Mouse (Mus musculus): ENCODE data around the gene Usp30. TPM values are rescaled to one million over a fixed set of nuclear protein-coding genes. Genes with fewer than 3 reads are reported as not detected.

The Usp30 gene
- polyA plus RNA-seq, 1 experiment, result 44.1 TPM

DNA sequence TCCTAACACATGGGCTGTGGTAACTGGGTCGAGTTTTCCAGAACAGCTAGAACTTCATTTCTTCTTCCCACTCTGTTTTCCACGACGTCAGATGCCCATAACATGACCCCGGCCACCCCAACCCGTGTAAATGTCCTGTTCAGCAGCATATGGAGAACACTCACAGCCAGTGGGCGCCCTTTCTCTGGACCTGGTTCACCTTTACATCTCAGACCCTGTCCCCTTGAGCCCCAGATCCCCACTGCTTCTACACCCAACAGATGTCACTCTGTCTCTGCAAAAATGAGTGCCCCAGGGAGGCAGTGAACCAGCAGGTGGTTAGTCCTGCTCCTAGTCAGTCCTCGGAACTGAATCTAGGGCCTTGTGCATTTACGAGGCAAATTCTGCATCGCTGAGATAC is 2.7 kb downstream of the Usp30 start:
- Histone ChIP-seq H3K27ac (ENCODE audit: insufficient read depth, low read length) (no peak overlapping the region), H3K27me3 (ENCODE audit: control insufficient read depth, insufficient read depth, low read length) (no peaks in the 10 kb centered on the region), H3K4me3 (replicated peaks; ENCODE audit: insufficient read depth, low read depth, low read length) (no peak overlapping the region), H3K4me1 (ENCODE audit: control insufficient read depth, insufficient read depth, low read length) (peaks cover 3% of the 10 kb centered on the region; the same call in 1 of the 2 replicates)
- TF ChIP-seq CTCF (IDR thresholded peaks at IDR 0.05; ENCODE audit: borderline replicate concordance, insufficient read depth, low read depth, low read length) (no peak), POLR2A (IDR thresholded peaks at IDR 0.05; ENCODE audit: borderline replicate concordance, insufficient read depth, low read length) (no peak)
- 72% methylated on average over 9 of the region's 9 CpGs for WGBS
- no peak for DNase-seq

DNA sequence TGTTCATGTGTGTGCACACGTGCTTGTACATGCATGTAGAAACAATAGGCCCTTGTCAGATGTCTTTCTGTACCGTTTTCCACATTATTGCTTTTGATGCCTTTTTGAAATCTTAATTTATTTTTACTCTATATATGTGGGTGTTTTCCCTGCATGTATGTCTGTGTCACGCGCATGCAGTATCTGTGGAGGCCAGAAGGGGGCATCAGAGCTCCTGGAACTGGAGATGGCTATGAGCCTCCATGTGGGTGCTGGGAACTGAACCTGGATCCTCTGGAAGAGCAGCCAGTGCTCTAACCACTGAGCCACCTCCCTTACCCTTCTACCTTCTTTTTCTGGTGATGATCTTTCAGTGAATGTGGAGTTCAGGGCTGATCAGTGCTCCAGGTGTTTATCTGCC is 5.6 kb downstream of the Usp30 start:
- Histone ChIP-seq H3K27me3 (ENCODE audit: control insufficient read depth, insufficient read depth, low read length) (no peaks in the 10 kb centered on the region), H3K4me3 (replicated peaks; ENCODE audit: insufficient read depth, low read depth, low read length) (no peak overlapping the region), H3K4me1 (ENCODE audit: control insufficient read depth, insufficient read depth, low read length) (peaks cover 7% of the 10 kb centered on the region), H3K27ac (ENCODE audit: insufficient read depth, low read length) (no peak overlapping the region)
- TF ChIP-seq CTCF (IDR thresholded peaks at IDR 0.05; ENCODE audit: borderline replicate concordance, insufficient read depth, low read depth, low read length), result peak; percentile 22; the same call in 1 of the 2 replicates
- no peak for TF ChIP-seq POLR2A (IDR thresholded peaks at IDR 0.05; ENCODE audit: borderline replicate concordance, insufficient read depth, low read length)
- DNase-seq, result no peak
- 94% methylated on average over 4 of the region's 4 CpGs for WGBS

DNA sequence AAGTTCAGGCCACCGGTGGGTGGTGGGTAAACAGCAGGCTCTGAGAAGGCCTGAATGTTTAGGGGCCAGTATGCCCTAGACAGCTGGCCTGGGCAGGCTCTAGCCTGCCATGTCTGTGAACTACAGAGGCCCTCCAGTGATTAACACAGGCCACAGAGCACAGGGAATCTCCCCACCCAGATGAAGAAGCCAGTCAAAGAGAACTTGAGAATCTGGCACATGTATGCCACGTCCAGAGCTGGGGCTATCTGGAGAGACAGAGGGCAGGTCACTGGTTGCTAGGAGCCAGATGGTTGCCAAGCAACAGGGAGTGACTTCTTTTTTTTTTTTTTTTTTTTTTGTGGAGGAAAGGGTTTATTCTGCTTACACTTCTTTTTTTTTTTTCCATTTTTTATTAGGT is 7.0 kb downstream of the Usp30 start:
- 45% methylated on average over 2 of the region's 2 CpGs for WGBS
- no peak for DNase-seq
- TF ChIP-seq CTCF (IDR thresholded peaks at IDR 0.05; ENCODE audit: borderline replicate concordance, insufficient read depth, low read depth, low read length), result no peak
- Histone ChIP-seq H3K4me1 (ENCODE audit: control insufficient read depth, insufficient read depth, low read length) (peaks cover 7% of the 10 kb centered on the region), H3K4me3 (replicated peaks; ENCODE audit: insufficient read depth, low read depth, low read length) (no peak overlapping the region), H3K27me3 (ENCODE audit: control insufficient read depth, insufficient read depth, low read length) (no peaks in the 10 kb centered on the region), H3K27ac (ENCODE audit: insufficient read depth, low read length) (no peak overlapping the region)

DNA sequence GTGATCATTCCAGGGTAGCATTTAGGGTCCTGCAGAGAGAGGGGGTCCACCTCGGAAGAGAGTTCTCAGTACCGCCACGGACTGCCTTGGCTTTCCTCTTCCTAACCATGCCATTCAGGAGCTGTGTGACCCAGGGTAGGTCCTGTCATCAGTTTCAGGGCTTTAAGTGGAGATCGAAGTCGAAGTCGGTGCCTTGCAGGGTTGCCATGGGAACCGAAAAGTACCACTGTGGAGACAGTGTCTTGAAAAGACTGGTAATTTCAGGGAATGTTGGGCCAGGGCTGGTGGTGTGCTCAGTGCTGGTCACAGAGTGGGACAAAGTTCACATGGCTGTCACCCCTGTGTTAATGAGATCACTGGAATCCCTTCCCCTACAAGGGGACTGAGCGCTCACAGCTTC is 11.7 kb downstream of the Usp30 start:
- Histone ChIP-seq H3K27ac (ENCODE audit: insufficient read depth, low read length) (no peak overlapping the region), H3K27me3 (ENCODE audit: control insufficient read depth, insufficient read depth, low read length) (no peaks in the 10 kb centered on the region), H3K4me1 (ENCODE audit: control insufficient read depth, insufficient read depth, low read length) (peaks cover 9% of the 10 kb centered on the region), H3K4me3 (replicated peaks; ENCODE audit: insufficient read depth, low read depth, low read length) (no peak overlapping the region)
- no peak for DNase-seq
- 53% methylated on average over 8 of the region's 8 CpGs for WGBS
- no peak for TF ChIP-seq CTCF (IDR thresholded peaks at IDR 0.05; ENCODE audit: borderline replicate concordance, insufficient read depth, low read depth, low read length)
- TF ChIP-seq POLR2A (IDR thresholded peaks at IDR 0.05; ENCODE audit: borderline replicate concordance, insufficient read depth, low read length), result no peak

DNA sequence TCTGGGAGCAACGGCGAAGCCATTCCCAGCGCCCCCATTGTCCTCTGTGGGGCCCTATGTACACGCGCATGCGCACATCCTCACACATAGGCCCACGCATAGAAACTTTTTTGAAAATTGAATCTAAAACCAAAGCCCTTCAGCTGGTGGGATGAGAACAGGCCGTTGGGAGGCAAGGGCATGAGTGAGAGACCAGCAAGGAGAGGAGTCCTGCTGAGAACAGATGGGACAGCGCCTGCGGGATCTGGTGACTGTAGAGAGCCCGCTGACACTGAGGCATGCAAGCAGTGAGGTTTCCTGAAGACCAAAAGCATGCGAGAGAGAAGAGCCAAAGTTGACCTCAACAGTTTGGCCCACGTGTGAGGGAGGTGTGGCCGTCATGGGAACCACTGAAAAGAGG is 20.2 kb downstream of the Usp30 start:
- peak overlapping the region; percentile 53 for H3K27ac ChIP-seq (ENCODE audit: insufficient read depth, low read length)
- TF ChIP-seq POLR2A (IDR thresholded peaks at IDR 0.05; ENCODE audit: borderline replicate concordance, insufficient read depth, low read length), result no peak
- no peak for TF ChIP-seq CTCF (IDR thresholded peaks at IDR 0.05; ENCODE audit: borderline replicate concordance, insufficient read depth, low read depth, low read length)
- no peaks in the 10 kb centered on the region for H3K27me3 ChIP-seq (ENCODE audit: control insufficient read depth, insufficient read depth, low read length)
- no peak overlapping the region for H3K4me3 ChIP-seq (replicated peaks; ENCODE audit: insufficient read depth, low read depth, low read length)
- peaks cover 33% of the 10 kb centered on the region for H3K4me1 ChIP-seq (ENCODE audit: control insufficient read depth, insufficient read depth, low read length)
- peak; percentile 71 to 77 for DNase-seq
- WGBS, result 37% methylated on average over 14 of the region's 14 CpGs

DNA sequence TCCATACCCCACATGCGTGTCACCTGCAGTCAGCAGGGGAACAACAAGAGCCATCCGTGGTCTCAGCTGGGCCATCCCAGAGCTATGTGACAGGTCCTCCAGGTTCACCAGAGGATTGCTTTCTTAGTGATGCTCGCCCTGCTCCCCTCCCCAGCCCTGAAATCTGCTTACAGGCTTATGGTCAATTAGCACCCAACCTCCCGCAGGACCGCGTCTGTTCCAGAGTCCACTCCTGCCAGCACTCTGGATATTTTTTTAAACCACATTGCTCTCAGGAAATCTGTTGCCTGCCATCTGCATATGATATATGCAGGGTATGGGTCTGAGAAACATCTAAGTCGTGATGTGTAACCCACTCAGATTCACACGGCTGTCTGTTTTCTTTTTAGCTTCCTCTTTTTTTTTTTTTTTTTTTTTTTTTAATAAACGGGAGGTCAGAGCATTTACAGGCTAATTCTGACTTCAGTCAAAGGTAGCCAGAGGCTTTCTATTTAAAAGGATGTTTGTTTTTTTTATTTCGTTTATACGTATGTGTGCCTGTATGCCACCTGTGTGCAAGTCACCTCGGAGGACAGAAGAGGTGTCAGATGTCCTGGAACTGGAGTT is 22.7 kb downstream of the Usp30 start:
- peak overlapping the region; percentile 72 for H3K27ac ChIP-seq (ENCODE audit: insufficient read depth, low read length)
- H3K4me1 ChIP-seq (ENCODE audit: control insufficient read depth, insufficient read depth, low read length), result peaks cover 36% of the 10 kb centered on the region
- DNase-seq, result peak; percentile 72 to 83
- no peaks in the 10 kb centered on the region for H3K27me3 ChIP-seq (ENCODE audit: control insufficient read depth, insufficient read depth, low read length)
- 17% methylated on average over 12 of the region's 12 CpGs for WGBS
- peak overlapping the region; percentile 48 for H3K4me3 ChIP-seq (replicated peaks; ENCODE audit: insufficient read depth, low read depth, low read length)
- TF ChIP-seq CTCF (IDR thresholded peaks at IDR 0.05; ENCODE audit: borderline replicate concordance, insufficient read depth, low read depth, low read length), result no peak
- no peak for TF ChIP-seq POLR2A (IDR thresholded peaks at IDR 0.05; ENCODE audit: borderline replicate concordance, insufficient read depth, low read length)

DNA sequence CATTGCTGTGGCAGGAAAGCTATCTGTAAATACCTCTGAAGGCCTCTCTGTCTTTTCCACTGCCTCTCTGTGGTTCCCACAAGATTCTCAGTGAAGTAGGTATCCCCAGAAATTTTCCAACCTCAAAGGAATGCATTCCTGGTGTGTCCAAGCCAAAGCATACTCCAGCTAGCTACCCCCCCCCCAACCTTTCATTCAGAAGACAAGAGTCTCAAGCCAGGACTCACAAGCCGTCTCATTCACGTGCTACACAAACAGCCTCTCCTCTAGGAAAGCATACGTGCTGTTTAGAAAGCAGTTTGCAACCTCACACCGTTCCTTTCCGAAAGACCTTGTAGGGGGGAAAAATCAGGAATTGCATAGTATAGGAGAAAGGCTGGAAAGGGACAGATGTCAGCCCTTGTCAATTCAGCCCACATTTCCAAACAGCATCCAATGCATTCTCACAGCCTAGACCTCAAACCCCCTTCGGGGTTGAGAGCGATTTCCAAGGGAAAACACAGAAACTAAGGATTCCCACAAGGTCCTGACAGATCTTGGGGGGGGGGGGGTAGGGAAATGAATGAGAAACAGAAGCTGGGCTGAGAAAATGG is 25.3 kb downstream of the Usp30 start:
- WGBS, result 3% methylated on average over 7 of the region's 7 CpGs
- H3K4me3 ChIP-seq (replicated peaks; ENCODE audit: insufficient read depth, low read depth, low read length), result peak overlapping the region; percentile 60
- peaks cover 27% of the 10 kb centered on the region for H3K4me1 ChIP-seq (ENCODE audit: control insufficient read depth, insufficient read depth, low read length)
- DNase-seq, result peak in 1 of 2 experiments; percentile 35
- TF ChIP-seq POLR2A (IDR thresholded peaks at IDR 0.05; ENCODE audit: borderline replicate concordance, insufficient read depth, low read length) (no peak), CTCF (IDR thresholded peaks at IDR 0.05; ENCODE audit: borderline replicate concordance, insufficient read depth, low read depth, low read length) (no peak)
- no peaks in the 10 kb centered on the region for H3K27me3 ChIP-seq (ENCODE audit: control insufficient read depth, insufficient read depth, low read length)
- H3K27ac ChIP-seq (ENCODE audit: insufficient read depth, low read length), result peak overlapping the region; percentile 67
